Mouse (Mus musculus) liver, postnatal 0 days (tissue): ENCODE results near the gene Afg3l1.
"Not testable (repeated sequence)": the region's sequence is repeated elsewhere in the genome, so short reads cannot be mapped to it uniquely, and the experiment has no call there.

ENCODE experiments used
- CTCF ChIP-seq: sonication (generic); IDR thresholded peaks from 2 replicates; pipeline ENCODE4 v1.5.1; 2016; ENCODE audit warnings: antibody characterized with exemption, low read depth
- EP300 ChIP-seq: IDR thresholded peaks from 2 replicates; pipeline ENCODE4 v1.6.1; 2016; ENCODE audit warnings: antibody characterized with exemption, low read depth, mild to moderate bottlenecking

- TF ChIP-seq CTCF, EP300: not testable (repeated sequence)
Observed at GRCm38 (mm10) chr8:123537641-123538040, 59.9 kb downstream of the Afg3l1 start.
